Mouse (Mus musculus): ENCODE data around the gene Lmntd2. TPM values are rescaled to one million over a fixed set of nuclear protein-coding genes. Genes with fewer than 3 reads are reported as not detected.

Lmntd2 gene
- polyA plus RNA-seq, 1 experiment from 2014 or later, result 1.7 TPM

GRCm38 (mm10) chr7:141175068-141175467 is 38.8 kb downstream of the Lmntd2 start:
- no peak overlapping the region for H3K4me2 ChIP-seq
- H3K27ac ChIP-seq, result no peak overlapping the region
- H3K27me3 ChIP-seq, result no peaks in the 10 kb centered on the region
- H3K4me1 ChIP-seq, result peaks cover 14% of the 10 kb centered on the region
- H3K9ac ChIP-seq, result no peak overlapping the region
- WGBS, result 85% methylated on average over 4 of the region's 4 CpGs
- ATAC-seq (ENCODE audit: insufficient number of reproducible peaks, low FRiP score, low TSS enrichment, low read depth), result no peak
- H3K36me3 ChIP-seq, result no peaks in the 10 kb centered on the region
- H3K9me3 ChIP-seq, result no peaks in the 10 kb centered on the region
- no peak overlapping the region for H3K4me3 ChIP-seq

- Histone ChIP-seq H3K4me1 (peaks cover 23% of the 10 kb centered on the region), H3K4me2 (peak overlapping the region; percentile 69), H3K27me3 (no peaks in the 10 kb centered on the region), H3K9ac (no peak overlapping the region), H3K4me3 (peak overlapping the region; percentile 61), H3K9me3 (no peaks in the 10 kb centered on the region), H3K36me3 (no peaks in the 10 kb centered on the region), H3K27ac (peak overlapping the region; percentile 94)
- WGBS, result 75% methylated on average over 5 of the region's 5 CpGs
- no peak for ATAC-seq (ENCODE audit: insufficient number of reproducible peaks, low FRiP score, low TSS enrichment, low read depth)
Measured at GRCm38 (mm10) chr7:141173323-141173850, 40.5 kb downstream of the Lmntd2 start.

- H3K4me3 ChIP-seq, result peak within 1 kb of the TSS; percentile 61
- WGBS, result 3% methylated on average over 55 of the region's 55 CpGs
- ATAC-seq (ENCODE audit: insufficient number of reproducible peaks, low FRiP score, low TSS enrichment, low read depth), result peak; percentile 95
- no peaks in the 10 kb centered on the region for H3K36me3 ChIP-seq
- peak within 1 kb of the TSS; percentile 69 for H3K4me2 ChIP-seq
- H3K27me3 ChIP-seq, result no peaks in the 10 kb centered on the region
- H3K27ac ChIP-seq, result peak within 1 kb of the TSS; percentile 94
- H3K4me1 ChIP-seq, result peaks cover 31% of the 10 kb centered on the region
- no peaks in the 10 kb centered on the region for H3K9me3 ChIP-seq
- H3K9ac ChIP-seq, result peak within 1 kb of the TSS; percentile 54
Measured at GRCm38 (mm10) chr7:141172116-141173006, 41.5 kb downstream of the Lmntd2 start, which contains the start of gene Rnh1. Gene Rnh1 (minus strand): TSS chr7:141172857.

- H3K4me1 ChIP-seq, result peaks cover 35% of the 10 kb centered on the region
- peak overlapping the region; percentile 86; the same call in 1 of the 2 replicates for H3K27ac ChIP-seq
- no peaks in the 10 kb centered on the region for H3K27me3 ChIP-seq
- no peak overlapping the region for H3K9ac ChIP-seq
- no peak overlapping the region for H3K4me3 ChIP-seq
- ATAC-seq (ENCODE audit: insufficient number of reproducible peaks, low FRiP score, low TSS enrichment, low read depth), result no peak
- no peak overlapping the region for H3K4me2 ChIP-seq
- H3K9me3 ChIP-seq, result no peaks in the 10 kb centered on the region
- peaks cover 12% of the 10 kb centered on the region for H3K36me3 ChIP-seq
Measured at GRCm38 (mm10) chr7:141169866-141170265, 44.0 kb downstream of the Lmntd2 start.

- H3K27ac ChIP-seq, result peak overlapping the region; percentile 86
- no peaks in the 10 kb centered on the region for H3K9me3 ChIP-seq
- no peaks in the 10 kb centered on the region for H3K27me3 ChIP-seq
- H3K4me1 ChIP-seq, result peaks cover 35% of the 10 kb centered on the region
- peaks cover 18% of the 10 kb centered on the region for H3K36me3 ChIP-seq
- peak overlapping the region; percentile 61; the same call in 1 of the 2 replicates for H3K4me3 ChIP-seq
- ATAC-seq (ENCODE audit: insufficient number of reproducible peaks, low FRiP score, low TSS enrichment, low read depth), result no peak
- WGBS, result 55% methylated on average over 1 of the region's 1 CpGs
- H3K9ac ChIP-seq, result no peak overlapping the region
- no peak overlapping the region for H3K4me2 ChIP-seq
Measured at GRCm38 (mm10) chr7:141169300-141169699, 44.6 kb downstream of the Lmntd2 start.

- no peaks in the 10 kb centered on the region for H3K9me3 ChIP-seq
- peak overlapping the region; percentile 86 for H3K27ac ChIP-seq
- H3K4me3 ChIP-seq, result peak overlapping the region; percentile 61
- peaks cover 26% of the 10 kb centered on the region for H3K36me3 ChIP-seq
- peak overlapping the region; percentile 52 for H3K9ac ChIP-seq
- peaks cover 33% of the 10 kb centered on the region for H3K4me1 ChIP-seq
- ATAC-seq (ENCODE audit: insufficient number of reproducible peaks, low FRiP score, low TSS enrichment, low read depth), result no peak; the same call in 1 of the 2 replicates
- WGBS, result under 1% methylated on average over 22 of the region's 22 CpGs
- H3K4me2 ChIP-seq, result peak overlapping the region; percentile 63
- no peaks in the 10 kb centered on the region for H3K27me3 ChIP-seq
Measured at GRCm38 (mm10) chr7:141168518-141168953, 45.3 kb downstream of the Lmntd2 start.

- Histone ChIP-seq H3K36me3 (peaks cover 31% of the 10 kb centered on the region), H3K4me3 (peak overlapping the region; percentile 61), H3K4me2 (peak overlapping the region; percentile 63), H3K27ac (peak overlapping the region; percentile 86), H3K9ac (peak overlapping the region; percentile 52), H3K4me1 (peaks cover 28% of the 10 kb centered on the region), H3K27me3 (no peaks in the 10 kb centered on the region), H3K9me3 (no peaks in the 10 kb centered on the region)
- no peak for ATAC-seq (ENCODE audit: insufficient number of reproducible peaks, low FRiP score, low TSS enrichment, low read depth)
- WGBS, result 16% methylated on average over 7 of the region's 7 CpGs
Measured at GRCm38 (mm10) chr7:141167901-141168517, 45.9 kb downstream of the Lmntd2 start.

GRCm38 (mm10) chr7:141164850-141165249 is 49.0 kb downstream of the Lmntd2 start:
- ATAC-seq (ENCODE audit: insufficient number of reproducible peaks, low FRiP score, low TSS enrichment, low read depth), result no peak
- Histone ChIP-seq H3K4me1 (peaks cover 23% of the 10 kb centered on the region), H3K9ac (no peak overlapping the region), H3K27me3 (no peaks in the 10 kb centered on the region), H3K36me3 (peaks cover 61% of the 10 kb centered on the region), H3K4me3 (no peak overlapping the region), H3K9me3 (no peaks in the 10 kb centered on the region), H3K4me2 (no peak overlapping the region), H3K27ac (no peak overlapping the region)
- 76% methylated on average over 6 of the region's 6 CpGs for WGBS

- WGBS, result 90% methylated on average over 7 of the region's 7 CpGs
- no peak overlapping the region for H3K27ac ChIP-seq
- H3K36me3 ChIP-seq, result peaks cover 66% of the 10 kb centered on the region
- no peak overlapping the region for H3K4me2 ChIP-seq
- H3K4me1 ChIP-seq, result peaks cover 23% of the 10 kb centered on the region
- H3K4me3 ChIP-seq, result no peak overlapping the region
- no peak overlapping the region for H3K9ac ChIP-seq
- no peaks in the 10 kb centered on the region for H3K9me3 ChIP-seq
- no peak for ATAC-seq (ENCODE audit: insufficient number of reproducible peaks, low FRiP score, low TSS enrichment, low read depth)
- no peaks in the 10 kb centered on the region for H3K27me3 ChIP-seq
Measured at GRCm38 (mm10) chr7:141164397-141164796, 49.5 kb downstream of the Lmntd2 start.

MicroRNA genes within 50 kb of the gene (microRNA counts, 519-probe panel; counts per million panel counts)
- microRNA mmu-miR-210, result 3,548 counts per million, percentile 84 among the panel's probes with 10 or more counts

Small RNA genes lying within 50 kb of the gene (microRNA-seq; reads per million reads assigned to microRNA genes)
- 945 reads per million, percentile 74 among the genes with 10 or more reads in this experiment for gene Mir210

Other genes with a start within 250 kb of the Lmntd2 start
- 71.7 and 74.6 TPM in 2 replicates for gene Ifitm1, start 246.9 kb downstream of the Lmntd2 start, polyA plus RNA-seq (2015; fragmentation: Nextera tagmentation; extraction: Ambion mirVana)
- gene Ifitm3, start 203.3 kb downstream of the Lmntd2 start, polyA plus RNA-seq (2015; fragmentation: Nextera tagmentation; extraction: Ambion mirVana), result 217 and 218 TPM in 2 replicates
- 1.0 and 1.3 TPM in 2 replicates for gene Ifitm6, start 196.2 kb downstream of the Lmntd2 start, polyA plus RNA-seq (2015; fragmentation: Nextera tagmentation; extraction: Ambion mirVana)
- gene Gm17387, start 184.9 kb downstream of the Lmntd2 start, polyA plus RNA-seq (2015; fragmentation: Nextera tagmentation; extraction: Ambion mirVana), result not detected in 2 replicates
- 9.9 and 12.1 TPM in 2 replicates for gene B4galnt4, start 153.0 kb downstream of the Lmntd2 start, polyA plus RNA-seq (2015; fragmentation: Nextera tagmentation; extraction: Ambion mirVana)
- gene Pkp3, start 135.9 kb downstream of the Lmntd2 start, polyA plus RNA-seq (2015; fragmentation: Nextera tagmentation; extraction: Ambion mirVana), result 150 and 151 TPM in 2 replicates
- 3.3 and 3.8 TPM in 2 replicates for gene Sigirr, start 113.5 kb downstream of the Lmntd2 start, polyA plus RNA-seq (2015; fragmentation: Nextera tagmentation; extraction: Ambion mirVana)
- 23.4 and 24.1 TPM in 2 replicates for gene Ano9, start 96.3 kb downstream of the Lmntd2 start, polyA plus RNA-seq (2015; fragmentation: Nextera tagmentation; extraction: Ambion mirVana)
- gene Ptdss2, start 91.7 kb downstream of the Lmntd2 start, polyA plus RNA-seq (2015; fragmentation: Nextera tagmentation; extraction: Ambion mirVana), result 69.4 and 70.0 TPM in 2 replicates
- 279 and 294 TPM in 2 replicates for gene Rnh1, start 41.2 kb downstream of the Lmntd2 start, polyA plus RNA-seq (2015; fragmentation: Nextera tagmentation; extraction: Ambion mirVana)
- gene Hras, start 20.1 kb downstream of the Lmntd2 start, polyA plus RNA-seq (2015; fragmentation: Nextera tagmentation; extraction: Ambion mirVana), result 164 and 165 TPM in 2 replicates
- 8.0 and 9.0 TPM in 2 replicates for gene Lrrc56, start 19.9 kb downstream of the Lmntd2 start, polyA plus RNA-seq (2015; fragmentation: Nextera tagmentation; extraction: Ambion mirVana)
- gene Rassf7, start 1.8 kb upstream of the Lmntd2 start, polyA plus RNA-seq (2015; fragmentation: Nextera tagmentation; extraction: Ambion mirVana), result 56.1 and 58.6 TPM in 2 replicates
- 64.3 and 68.9 TPM in 2 replicates for gene Phrf1, start 14.7 kb upstream of the Lmntd2 start, polyA plus RNA-seq (2015; fragmentation: Nextera tagmentation; extraction: Ambion mirVana)
- gene Irf7, start 52.4 kb upstream of the Lmntd2 start, polyA plus RNA-seq (2015; fragmentation: Nextera tagmentation; extraction: Ambion mirVana), result 3.1 and 3.4 TPM in 2 replicates
- 0.19 and 0.29 TPM in 2 replicates for gene Cdhr5, start 62.7 kb upstream of the Lmntd2 start, polyA plus RNA-seq (2015; fragmentation: Nextera tagmentation; extraction: Ambion mirVana)
- 11.3 and 16.5 TPM in 2 replicates for gene Sct, start 65.1 kb upstream of the Lmntd2 start, polyA plus RNA-seq (2015; fragmentation: Nextera tagmentation; extraction: Ambion mirVana)
- gene Drd4, start 77.9 kb upstream of the Lmntd2 start, polyA plus RNA-seq (2015; fragmentation: Nextera tagmentation; extraction: Ambion mirVana), result 1.5 TPM in 2 replicates
- gene Deaf1, start 113.6 kb upstream of the Lmntd2 start, polyA plus RNA-seq (2015; fragmentation: Nextera tagmentation; extraction: Ambion mirVana), result 68.6 and 70.8 TPM in 2 replicates
- gene Tmem80, start 113.7 kb upstream of the Lmntd2 start, polyA plus RNA-seq (2015; fragmentation: Nextera tagmentation; extraction: Ambion mirVana), result 35.9 and 38.5 TPM in 2 replicates
- gene Eps8l2, start 124.8 kb upstream of the Lmntd2 start, polyA plus RNA-seq (2015; fragmentation: Nextera tagmentation; extraction: Ambion mirVana), result 42.7 and 43.9 TPM in 2 replicates
- 272 and 290 TPM in 2 replicates for gene Taldo1, start 178.1 kb upstream of the Lmntd2 start, polyA plus RNA-seq (2015; fragmentation: Nextera tagmentation; extraction: Ambion mirVana)
- gene Gatd1, start 200.1 kb upstream of the Lmntd2 start, polyA plus RNA-seq (2015; fragmentation: Nextera tagmentation; extraction: Ambion mirVana), result 62.8 and 62.9 TPM in 2 replicates
- gene Cend1, start 215.4 kb upstream of the Lmntd2 start, polyA plus RNA-seq (2015; fragmentation: Nextera tagmentation; extraction: Ambion mirVana), result 1.1 and 1.9 TPM in 2 replicates
- 28.8 and 29.5 TPM in 2 replicates for gene Slc25a22, start 223.8 kb upstream of the Lmntd2 start, polyA plus RNA-seq (2015; fragmentation: Nextera tagmentation; extraction: Ambion mirVana)
- gene Pidd1, start 229.9 kb upstream of the Lmntd2 start, polyA plus RNA-seq (2015; fragmentation: Nextera tagmentation; extraction: Ambion mirVana), result 8.8 and 9.8 TPM in 2 replicates
- 1,100 and 1,341 TPM in 2 replicates for gene Rplp2, start 233.3 kb upstream of the Lmntd2 start, polyA plus RNA-seq (2015; fragmentation: Nextera tagmentation; extraction: Ambion mirVana)
- 16.9 and 23.6 TPM in 2 replicates for gene Pnpla2, start 241.1 kb upstream of the Lmntd2 start, polyA plus RNA-seq (2015; fragmentation: Nextera tagmentation; extraction: Ambion mirVana)
- 16.4 and 21.6 TPM in 2 replicates for gene Cracr2b, start 247.0 kb upstream of the Lmntd2 start, polyA plus RNA-seq (2015; fragmentation: Nextera tagmentation; extraction: Ambion mirVana)

Data from limb, embryonic 15.5 days (tissue).